Mouse (Mus musculus) limb, embryonic 14.5 days (tissue): Measurements from ENCODE around the gene Rars2. TPM values are rescaled to one million over a fixed set of nuclear protein-coding genes. Genes with fewer than 3 reads are reported as not detected.

ENCODE experiments used
- ATAC-seq: fragments of 200-750 bp; cut with Nextera tagmentation; 2 replicates; pipeline ENCODE4 v1.8.0; 2017; ENCODE audit warnings: low read depth, moderate number of reproducible peaks, moderate TSS enrichment; ENCODE audit not compliant: low FRiP score
- DNase-seq: peaks from one replicate; pipeline ENCODE4 v3.0.0-alpha.2; 2015; ENCODE audit warnings: low spot score
- H3K27ac ChIP-seq: fragments of 300-500 bp; sonication (generic); replicated peaks from 2 replicates; pipeline ENCODE4 v1.5.1; 2014; ENCODE audit warnings: low read depth, mild to moderate bottlenecking, low read length, moderate library complexity, mixed read lengths
- H3K27me3 ChIP-seq: fragments of 300-500 bp; sonication (generic); 2 replicates; pipeline ENCODE4 v1.6.1; 2014; ENCODE audit warnings: low read length, mixed read lengths; ENCODE audit not compliant: control insufficient read depth, insufficient read depth
- H3K36me3 ChIP-seq: fragments of 300-500 bp; sonication (generic); 2 replicates; pipeline ENCODE4 v1.6.1; 2014; ENCODE audit warnings: mild to moderate bottlenecking, low read length, moderate library complexity, mixed read lengths; ENCODE audit not compliant: control insufficient read depth, insufficient read depth
- H3K4me1 ChIP-seq: fragments of 300-500 bp; sonication (generic); 2 replicates; pipeline ENCODE4 v1.6.1; 2014; ENCODE audit warnings: antibody characterized with exemption, low read length, mixed read lengths; ENCODE audit not compliant: control insufficient read depth, insufficient read depth
- H3K4me2 ChIP-seq: fragments of 300-500 bp; sonication (generic); replicated peaks from 2 replicates; pipeline ENCODE4 v1.6.1; 2014; ENCODE audit warnings: low read depth, mild to moderate bottlenecking, low read length, moderate library complexity; ENCODE audit not compliant: severe bottlenecking
- H3K4me3 ChIP-seq: fragments of 300-500 bp; sonication (generic); replicated peaks from 2 replicates; pipeline ENCODE4 v1.5.1; 2014; ENCODE audit warnings: low read length
- H3K9ac ChIP-seq: fragments of 300-500 bp; sonication (generic); 2 replicates; pipeline ENCODE4 v1.6.1; 2014; ENCODE audit warnings: mild to moderate bottlenecking, low read depth, low read length, moderate library complexity; ENCODE audit not compliant: severe bottlenecking
- H3K9me3 ChIP-seq: fragments of 300-500 bp; sonication (generic); 2 replicates; pipeline ENCODE4 v1.6.1; 2016; ENCODE audit warnings: low read length; ENCODE audit not compliant: control insufficient read depth
- POLR2A ChIP-seq: fragments of 200-500 bp; IDR thresholded peaks from 2 replicates; pipeline ENCODE4 v1.8.0; 2012; ENCODE audit warnings: inconsistent platforms, mild to moderate bottlenecking, moderate library complexity, borderline replicate concordance; ENCODE audit not compliant: insufficient read depth, insufficient read length; ENCODE audit errors: extremely low read depth
- WGBS: fragments of 180-500 bp; shearing (Covaris S2); extraction: QIAGEN DNeasy Blood & Tissue Kit; methylation state at CpG from one replicate; pipeline ENCODE4 v1.1.7; 2014; 5-methylcytosine and 5-hydroxymethylcytosine counted together
- polyA plus RNA-seq, 2 experiments: library from polyadenylated mRNA; depleted of rRNA in 1 of 2; stranded (reverse) in 1 of 2; unstranded in 1 of 2; fragments of >200 nt; fragmentation: Nextera tagmentation in 1 of 2; extraction: Ambion mirVana in 1 of 2; gene quantifications; 2 replicates each; pipeline versions ENCODE4 v1.2.1 to v1.2.3; 2012 to 2014

Gene Rars2
- polyA plus RNA-seq, 2 experiments, result 42.3 to 54.0 TPM

DNA sequence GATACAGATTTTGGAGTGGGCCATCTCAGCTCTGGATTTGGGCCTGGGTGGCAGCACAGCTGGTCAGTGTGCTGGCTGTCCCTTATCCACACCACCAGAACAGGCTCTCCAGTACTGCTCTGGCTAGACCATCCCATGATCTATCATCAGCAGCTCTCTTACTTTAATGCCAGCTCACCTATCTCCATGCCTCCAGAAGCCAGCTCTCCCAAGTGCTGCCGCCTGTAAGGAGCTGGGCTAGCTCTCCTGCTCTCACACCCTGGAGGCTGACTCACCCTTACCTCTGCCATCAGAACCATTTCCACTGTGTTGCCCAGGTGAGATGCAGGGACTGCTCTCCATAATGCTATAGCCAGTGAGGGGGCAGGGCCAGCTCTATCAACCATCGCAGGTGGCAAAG is 46.8 kb downstream of the Rars2 start:
- no peak overlapping the region for H3K27ac ChIP-seq
- no peak for DNase-seq
- 100% methylated on average over 2 of the region's 2 CpGs for whole genome bisulfite sequencing
- H3K27me3 ChIP-seq, result no peaks in the 10 kb centered on the region
- no peaks in the 10 kb centered on the region for H3K9me3 ChIP-seq
- H3K4me1 ChIP-seq, result no peaks in the 10 kb centered on the region
- peaks cover 81% of the 10 kb centered on the region for H3K36me3 ChIP-seq
- H3K9ac ChIP-seq, result no peak overlapping the region
- H3K4me3 ChIP-seq, result no peak overlapping the region
- ATAC-seq, result no peak
- H3K4me2 ChIP-seq, result no peak overlapping the region
- no peak for TF ChIP-seq POLR2A

DNA sequence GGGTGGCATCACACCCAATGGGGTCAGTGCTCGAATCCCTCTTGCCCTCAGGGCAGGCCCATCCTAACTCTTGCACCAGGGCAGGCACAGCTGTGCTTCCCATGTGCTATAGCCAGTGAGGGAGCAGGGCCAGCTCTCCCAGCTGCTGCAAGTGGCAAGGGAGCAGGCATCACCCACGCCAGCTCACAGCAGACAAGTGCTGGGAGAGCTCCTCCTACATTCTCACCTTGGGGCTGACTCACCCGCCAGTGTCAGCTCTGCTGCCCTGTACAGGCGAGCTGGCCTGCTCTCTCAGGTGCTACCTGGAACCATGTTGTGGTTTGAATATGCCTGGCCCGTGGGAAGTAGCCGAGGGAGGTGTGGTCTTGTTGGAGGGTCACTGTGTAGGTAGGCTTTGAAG is 47.2 kb downstream of the Rars2 start:
- WGBS, result 86% methylated on average over 6 of the region's 6 CpGs
- Histone ChIP-seq H3K27ac (no peak overlapping the region), H3K4me3 (no peak overlapping the region), H3K9me3 (no peaks in the 10 kb centered on the region), H3K27me3 (no peaks in the 10 kb centered on the region), H3K4me1 (no peaks in the 10 kb centered on the region), H3K9ac (no peak overlapping the region), H3K36me3 (peaks cover 79% of the 10 kb centered on the region), H3K4me2 (no peak overlapping the region)
- no peak for DNase-seq
- no peak for ATAC-seq
- TF ChIP-seq POLR2A, result no peak

DNA sequence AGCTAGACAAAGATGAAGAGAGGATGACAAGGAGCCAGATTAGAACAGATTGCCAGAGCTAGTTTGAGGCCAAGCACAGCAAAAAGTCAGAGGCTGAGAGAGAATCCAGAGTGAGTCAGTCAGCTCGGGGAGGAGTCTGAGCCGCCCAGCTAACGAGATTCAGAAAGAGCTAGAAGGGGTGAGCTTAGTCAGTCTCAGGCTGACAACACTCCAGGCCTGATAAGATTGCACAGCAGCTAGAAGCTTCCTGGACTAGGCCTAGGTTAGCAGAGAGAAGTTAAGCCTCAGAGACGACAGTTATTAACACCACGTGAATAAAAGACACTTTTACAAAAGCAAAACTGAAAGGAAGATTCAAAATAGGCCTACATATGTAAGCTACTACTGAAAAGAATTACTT is 53.2 kb downstream of the Rars2 start:
- WGBS, result 91% methylated on average over 5 of the region's 5 CpGs
- DNase-seq (no peak), ATAC-seq (no peak)
- no peaks in the 10 kb centered on the region for H3K27me3 ChIP-seq
- H3K4me3 ChIP-seq, result no peak overlapping the region
- H3K36me3 ChIP-seq, result peaks cover 54% of the 10 kb centered on the region
- no peaks in the 10 kb centered on the region for H3K9me3 ChIP-seq
- no peak overlapping the region for H3K27ac ChIP-seq
- no peak overlapping the region for H3K9ac ChIP-seq
- no peak overlapping the region for H3K4me2 ChIP-seq
- TF ChIP-seq POLR2A, result no peak
- no peaks in the 10 kb centered on the region for H3K4me1 ChIP-seq

DNA sequence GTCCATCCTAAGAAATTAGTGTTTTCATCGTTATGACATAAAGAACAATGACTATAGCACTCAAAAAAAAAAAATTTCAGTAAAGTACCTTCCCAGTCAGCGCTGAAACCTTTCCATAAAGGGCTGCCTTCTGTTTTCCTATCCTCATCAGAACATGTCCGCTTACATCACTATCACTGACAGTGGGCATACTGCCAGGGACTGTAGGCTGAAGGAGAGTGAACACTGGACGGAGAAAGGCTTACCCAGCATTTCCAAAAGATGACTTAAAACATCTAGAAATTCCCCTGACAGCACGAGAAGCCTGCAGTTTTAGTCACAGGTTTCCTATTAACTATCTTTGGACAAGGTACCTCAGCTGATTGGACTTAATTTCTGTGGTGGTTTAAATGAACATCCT is 59.0 kb downstream of the Rars2 start:
- H3K27ac ChIP-seq, result no peak overlapping the region
- H3K4me3 ChIP-seq, result no peak overlapping the region
- no peaks in the 10 kb centered on the region for H3K4me1 ChIP-seq
- H3K36me3 ChIP-seq, result peaks cover 38% of the 10 kb centered on the region
- ATAC-seq (no peak), DNase-seq (no peak)
- H3K9ac ChIP-seq, result no peak overlapping the region
- no peak for TF ChIP-seq POLR2A
- no peak overlapping the region for H3K4me2 ChIP-seq
- H3K27me3 ChIP-seq, result no peaks in the 10 kb centered on the region
- no peaks in the 10 kb centered on the region for H3K9me3 ChIP-seq
- 88% methylated on average over 5 of the region's 5 CpGs for WGBS

DNA sequence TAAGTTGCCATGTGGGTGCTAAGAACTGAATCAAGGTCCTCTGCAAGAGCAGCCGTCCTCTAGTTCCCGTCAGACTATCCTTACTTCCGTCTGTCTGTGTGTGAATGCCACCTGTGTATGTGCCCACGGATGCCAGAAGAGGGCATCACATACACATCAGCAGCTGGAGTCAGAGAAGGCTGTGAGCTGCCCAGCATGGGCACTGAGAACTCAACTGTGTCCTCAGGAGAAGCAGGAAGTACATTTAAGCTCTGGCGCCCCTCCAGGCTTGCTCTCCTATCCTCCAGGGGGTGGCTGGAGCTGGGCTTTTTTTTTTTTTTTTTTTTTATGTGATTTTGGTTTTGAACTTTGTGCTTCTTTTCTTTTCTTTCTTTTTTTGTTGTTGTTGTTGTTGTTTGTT is 65.8 kb downstream of the Rars2 start:
- no peaks in the 10 kb centered on the region for H3K27me3 ChIP-seq
- peaks cover 34% of the 10 kb centered on the region for H3K36me3 ChIP-seq
- no peak overlapping the region for H3K4me3 ChIP-seq
- ATAC-seq (no peak), DNase-seq (no peak)
- 81% methylated on average over 5 of the region's 5 CpGs for WGBS
- TF ChIP-seq POLR2A, result no peak
- H3K9me3 ChIP-seq, result no peaks in the 10 kb centered on the region
- H3K27ac ChIP-seq, result no peak overlapping the region
- peaks cover 3% of the 10 kb centered on the region; the same call in 1 of the 2 replicates for H3K4me1 ChIP-seq
- H3K9ac ChIP-seq, result no peak overlapping the region
- no peak overlapping the region for H3K4me2 ChIP-seq

DNA sequence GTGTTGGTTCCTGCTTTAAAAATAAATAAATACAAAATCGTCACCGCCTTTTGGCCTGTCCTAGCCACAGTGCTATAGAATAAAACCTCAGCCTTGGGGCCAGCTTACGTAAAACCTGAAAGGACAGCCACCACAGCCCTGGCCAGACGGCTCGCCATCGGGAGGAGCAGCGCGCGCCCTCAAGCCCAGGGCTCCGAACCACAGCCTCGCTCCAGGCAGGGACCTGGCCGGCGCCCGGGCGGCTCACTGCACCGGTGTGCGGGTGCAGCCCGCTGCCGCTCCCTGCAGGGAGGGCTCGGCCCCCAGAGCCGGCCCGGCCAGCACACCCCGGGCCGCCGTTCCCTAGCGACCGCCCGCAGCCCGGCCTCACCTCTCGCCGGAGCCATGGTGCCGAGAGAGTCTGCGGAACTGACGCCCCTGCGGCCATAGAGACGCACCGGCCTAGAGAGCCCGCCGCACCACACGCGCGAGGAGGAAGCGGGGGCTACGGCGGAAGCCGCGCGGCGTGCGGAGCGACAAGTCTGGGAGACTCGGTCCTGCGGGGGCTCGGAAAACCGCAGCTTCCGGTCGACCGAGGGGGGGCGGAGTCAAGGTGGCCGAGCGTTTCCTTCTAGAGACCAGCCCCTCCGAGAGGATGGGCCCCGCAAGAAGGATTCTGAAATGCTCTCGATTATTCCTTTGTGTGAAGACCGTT is 72.3 kb downstream of the Rars2 start, which contains the start of gene Slc35a1:
TSS of gene Slc35a1 (minus strand) at position 565 of the 694 bp plus-strand sequence.
- TF ChIP-seq POLR2A, result peak; percentile 81; the same call in 1 of the 2 replicates
- peaks cover 3% of the 10 kb centered on the region; the same call in 1 of the 2 replicates for H3K36me3 ChIP-seq
- peak within 1 kb of the TSS; percentile 58 for H3K4me2 ChIP-seq
- H3K4me1 ChIP-seq, result peaks cover 9% of the 10 kb centered on the region; the same call in 1 of the 2 replicates
- H3K27me3 ChIP-seq, result no peaks in the 10 kb centered on the region
- H3K27ac ChIP-seq, result peak within 1 kb of the TSS; percentile 90
- ATAC-seq (peak; percentile 95), DNase-seq (peak; percentile 95)
- H3K9me3 ChIP-seq, result no peaks in the 10 kb centered on the region
- peak within 1 kb of the TSS; percentile 92 for H3K9ac ChIP-seq
- peak within 1 kb of the TSS; percentile 90 for H3K4me3 ChIP-seq
- WGBS, result under 1% methylated on average over 43 of the region's 65 CpGs
